Mouse (Mus musculus): ENCODE measurements at regions not wholly inside any gene's neighbourhood (a gene's known extent, or its start where the extent isn't known, plus 50 kb on each side); places are given as distances from the start of the nearest gene placed in this dataset.

GRCm38 (mm10) chr4:64645141-64645540, 478.8 kb upstream of the Pappa start:
- no peak overlapping the region for H3K9ac ChIP-seq (ENCODE audit: low read depth, low read length, severe bottlenecking)
- no peaks in the 10 kb centered on the region for H3K9me3 ChIP-seq (ENCODE audit: control insufficient read depth, low read length)
- WGBS = 95% methylated on average over 2 of the region's 2 CpGs
- TF ChIP-seq POLR2A (IDR thresholded peaks at IDR 0.05; ENCODE audit: borderline replicate concordance, extremely low read depth, insufficient read depth, insufficient read length) = no peak
- H3K36me3 ChIP-seq (ENCODE audit: control insufficient read depth, insufficient read depth, low read length) = no peaks in the 10 kb centered on the region
- DNase-seq (ENCODE audit: low spot score) = no peak
- no peaks in the 10 kb centered on the region for H3K4me1 ChIP-seq (ENCODE audit: control insufficient read depth, insufficient read depth, low read length)
- no peak overlapping the region for H3K4me2 ChIP-seq (replicated peaks; ENCODE audit: low read depth, low read length, severe bottlenecking)
- ATAC-seq (ENCODE audit: low FRiP score, low read depth) = no peak
- H3K4me3 ChIP-seq (replicated peaks; ENCODE audit: low read length) = no peak overlapping the region
- H3K27ac ChIP-seq (replicated peaks; ENCODE audit: low read depth, low read length) = no peak overlapping the region
- no peaks in the 10 kb centered on the region for H3K27me3 ChIP-seq (ENCODE audit: control insufficient read depth, insufficient read depth, low read length)

GRCm38 (mm10) chr4:64654157-64654556, 469.8 kb upstream of the Pappa start:
- H3K4me2 ChIP-seq (replicated peaks; ENCODE audit: low read depth, low read length, severe bottlenecking) = no peak overlapping the region
- H3K4me3 ChIP-seq (replicated peaks; ENCODE audit: low read length) = no peak overlapping the region
- TF ChIP-seq POLR2A (IDR thresholded peaks at IDR 0.05; ENCODE audit: borderline replicate concordance, extremely low read depth, insufficient read depth, insufficient read length) = no peak
- DNase-seq (ENCODE audit: low spot score) (no peak), ATAC-seq (ENCODE audit: low FRiP score, low read depth) (no peak)
- 77% methylated on average over 3 of the region's 3 CpGs for WGBS
- no peak overlapping the region for H3K27ac ChIP-seq (replicated peaks; ENCODE audit: low read depth, low read length)
- H3K27me3 ChIP-seq (ENCODE audit: control insufficient read depth, insufficient read depth, low read length) = no peaks in the 10 kb centered on the region
- no peaks in the 10 kb centered on the region for H3K9me3 ChIP-seq (ENCODE audit: control insufficient read depth, low read length)
- no peak overlapping the region for H3K9ac ChIP-seq (ENCODE audit: low read depth, low read length, severe bottlenecking)
- H3K4me1 ChIP-seq (ENCODE audit: control insufficient read depth, insufficient read depth, low read length) = no peaks in the 10 kb centered on the region
- no peaks in the 10 kb centered on the region for H3K36me3 ChIP-seq (ENCODE audit: control insufficient read depth, insufficient read depth, low read length)

- H3K36me3 ChIP-seq (ENCODE audit: control insufficient read depth, insufficient read depth, low read length) = no peaks in the 10 kb centered on the region
- no peak overlapping the region for H3K27ac ChIP-seq (replicated peaks; ENCODE audit: low read depth, low read length)
- no peaks in the 10 kb centered on the region for H3K27me3 ChIP-seq (ENCODE audit: control insufficient read depth, insufficient read depth, low read length)
- H3K4me3 ChIP-seq (replicated peaks; ENCODE audit: low read length) = no peak overlapping the region
- no peak for ATAC-seq (ENCODE audit: low FRiP score, low read depth)
- no peak overlapping the region for H3K9ac ChIP-seq (ENCODE audit: low read depth, low read length, severe bottlenecking)
- H3K4me1 ChIP-seq (ENCODE audit: control insufficient read depth, insufficient read depth, low read length) = no peaks in the 10 kb centered on the region
- TF ChIP-seq POLR2A (IDR thresholded peaks at IDR 0.05; ENCODE audit: borderline replicate concordance, extremely low read depth, insufficient read depth, insufficient read length) = no peak
- H3K9me3 ChIP-seq (ENCODE audit: control insufficient read depth, low read length) = no peaks in the 10 kb centered on the region
- no peak overlapping the region for H3K4me2 ChIP-seq (replicated peaks; ENCODE audit: low read depth, low read length, severe bottlenecking)
- no peak for DNase-seq (ENCODE audit: low spot score)
These were observed 468.4 kb upstream of the Pappa start for GRCm38 (mm10) chr4:64655534-64655933.

GRCm38 (mm10) chr4:64663722-64664121, 460.3 kb upstream of the Pappa start:
- no peak for ATAC-seq (ENCODE audit: low FRiP score, low read depth)
- H3K27me3 ChIP-seq (ENCODE audit: control insufficient read depth, insufficient read depth, low read length) = no peaks in the 10 kb centered on the region
- no peaks in the 10 kb centered on the region for H3K36me3 ChIP-seq (ENCODE audit: control insufficient read depth, insufficient read depth, low read length)
- no peaks in the 10 kb centered on the region for H3K9me3 ChIP-seq (ENCODE audit: control insufficient read depth, low read length)
- TF ChIP-seq POLR2A (IDR thresholded peaks at IDR 0.05; ENCODE audit: borderline replicate concordance, extremely low read depth, insufficient read depth, insufficient read length) = no peak
- no peak overlapping the region for H3K4me2 ChIP-seq (replicated peaks; ENCODE audit: low read depth, low read length, severe bottlenecking)
- no peak overlapping the region for H3K27ac ChIP-seq (replicated peaks; ENCODE audit: low read depth, low read length)
- H3K4me1 ChIP-seq (ENCODE audit: control insufficient read depth, insufficient read depth, low read length) = no peaks in the 10 kb centered on the region
- DNase-seq (ENCODE audit: low spot score) = no peak
- H3K9ac ChIP-seq (ENCODE audit: low read depth, low read length, severe bottlenecking) = no peak overlapping the region
- H3K4me3 ChIP-seq (replicated peaks; ENCODE audit: low read length) = no peak overlapping the region
- WGBS = 84% methylated on average over 2 of the region's 2 CpGs

GRCm38 (mm10) chr4:64667998-64668397, 456.0 kb upstream of the Pappa start:
- H3K36me3 ChIP-seq (ENCODE audit: control insufficient read depth, insufficient read depth, low read length) = no peaks in the 10 kb centered on the region
- no peak overlapping the region for H3K9ac ChIP-seq (ENCODE audit: low read depth, low read length, severe bottlenecking)
- 80% methylated on average over 3 of the region's 3 CpGs for WGBS
- H3K9me3 ChIP-seq (ENCODE audit: control insufficient read depth, low read length) = no peaks in the 10 kb centered on the region
- H3K27me3 ChIP-seq (ENCODE audit: control insufficient read depth, insufficient read depth, low read length) = no peaks in the 10 kb centered on the region
- ATAC-seq (ENCODE audit: low FRiP score, low read depth) = no peak
- no peak overlapping the region for H3K4me2 ChIP-seq (replicated peaks; ENCODE audit: low read depth, low read length, severe bottlenecking)
- DNase-seq (ENCODE audit: low spot score) = no peak
- no peak overlapping the region for H3K27ac ChIP-seq (replicated peaks; ENCODE audit: low read depth, low read length)
- no peak for TF ChIP-seq POLR2A (IDR thresholded peaks at IDR 0.05; ENCODE audit: borderline replicate concordance, extremely low read depth, insufficient read depth, insufficient read length)
- H3K4me1 ChIP-seq (ENCODE audit: control insufficient read depth, insufficient read depth, low read length) = no peaks in the 10 kb centered on the region
- no peak overlapping the region for H3K4me3 ChIP-seq (replicated peaks; ENCODE audit: low read length)

- Histone ChIP-seq H3K4me2 (replicated peaks; ENCODE audit: low read depth, low read length, severe bottlenecking) (no peak overlapping the region), H3K9ac (ENCODE audit: low read depth, low read length, severe bottlenecking) (no peak overlapping the region), H3K4me1 (ENCODE audit: control insufficient read depth, insufficient read depth, low read length) (no peaks in the 10 kb centered on the region), H3K27me3 (ENCODE audit: control insufficient read depth, insufficient read depth, low read length) (no peaks in the 10 kb centered on the region), H3K4me3 (replicated peaks; ENCODE audit: low read length) (no peak overlapping the region), H3K27ac (replicated peaks; ENCODE audit: low read depth, low read length) (no peak overlapping the region), H3K36me3 (ENCODE audit: control insufficient read depth, insufficient read depth, low read length) (no peaks in the 10 kb centered on the region), H3K9me3 (ENCODE audit: control insufficient read depth, low read length) (no peaks in the 10 kb centered on the region)
- ATAC-seq (ENCODE audit: low FRiP score, low read depth) (no peak), DNase-seq (ENCODE audit: low spot score) (no peak)
- TF ChIP-seq POLR2A (IDR thresholded peaks at IDR 0.05; ENCODE audit: borderline replicate concordance, extremely low read depth, insufficient read depth, insufficient read length) = no peak
- WGBS = 60% methylated on average over 2 of the region's 2 CpGs
These were observed 454.3 kb upstream of the Pappa start for GRCm38 (mm10) chr4:64669722-64670121.

Data from limb, embryonic 14.5 days (tissue).